Mouse (Mus musculus) hindlimb bud, embryonic 11.5 days (tissue): ENCODE measurements around the gene Upk1b.

Experiments
- DNase-seq: peaks from one replicate; pipeline ENCODE4 v3.0.0-alpha.2; 2012; ENCODE audit warnings: low read depth, low spot score; ENCODE audit errors: extremely low spot score

Upk1b gene

DNA sequence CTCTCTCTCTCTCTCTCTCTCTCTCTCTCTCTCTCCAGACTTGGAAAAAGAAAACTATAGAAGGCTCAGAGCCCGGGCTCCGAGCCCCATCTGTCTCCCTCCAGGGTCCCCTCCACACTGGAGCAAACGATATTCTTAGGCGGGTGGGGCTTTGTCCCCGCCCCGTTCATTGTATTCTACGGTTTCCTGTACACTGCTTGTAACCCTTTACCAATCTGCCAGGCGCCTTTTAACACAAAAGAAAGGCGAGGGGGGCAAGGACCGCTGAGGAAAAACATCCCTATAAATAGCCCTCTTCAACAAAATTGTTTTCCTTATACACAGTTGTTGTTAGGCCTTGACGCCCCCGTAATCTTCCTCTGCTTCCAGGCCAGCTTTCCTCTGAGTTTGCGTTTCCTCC is 75.2 kb downstream of the Upk1b start:
- no peak for DNase-seq

DNA sequence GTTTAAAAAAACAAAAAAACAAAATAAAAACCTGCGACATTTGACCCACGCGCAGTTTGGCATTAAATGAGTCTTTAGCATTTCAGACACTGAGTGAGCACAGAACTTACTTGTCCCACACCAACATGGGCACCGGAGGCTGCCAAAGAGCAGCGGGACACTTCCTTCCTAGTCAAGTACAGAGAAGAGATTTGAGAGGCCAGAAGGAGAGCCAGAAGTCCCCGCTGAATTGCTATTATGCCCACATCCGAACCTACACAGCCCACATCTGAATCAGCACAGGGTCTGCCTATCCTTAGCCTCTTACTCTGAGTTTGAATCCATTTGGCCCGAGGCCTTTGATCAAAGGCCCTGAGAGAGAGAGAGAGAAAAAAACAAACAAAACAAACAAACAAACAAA is 75.9 kb downstream of the Upk1b start:
- DNase-seq, result no peak
